Mouse (Mus musculus): ENCODE data around the gene Gm11487. TPM values are rescaled to one million over a fixed set of nuclear protein-coding genes. Genes with fewer than 3 reads are reported as not detected.
"Not testable (repeated sequence)": the region's sequence is repeated elsewhere in the genome, so short reads cannot be mapped to it uniquely, and the experiment has no call there.

Gene Gm11487
- not detected in 2 replicates for polyA plus RNA-seq (2016; fragmentation: Nextera tagmentation; extraction: Ambion mirVana)

GRCm38 (mm10) chr4:73404972-73405371 lies at the start of gene Gm11487:
TSS of gene Gm11487 (minus strand) at chr4:73405072.
- 74% methylated on average over 4 of the region's 4 CpGs for WGBS (ENCODE audit: insufficient replicate concordance)
- H3K27ac ChIP-seq; H3K9me3 ChIP-seq (replicated peaks); H3K27me3 ChIP-seq (replicated peaks); ATAC-seq; H3K9ac ChIP-seq; H3K4me2 ChIP-seq; H3K4me1 ChIP-seq; H3K36me3 ChIP-seq; H3K4me3 ChIP-seq: not testable (repeated sequence)

GRCm38 (mm10) chr4:73444715-73445114 lies 39.8 kb upstream of the Gm11487 start:
- no peaks in the 10 kb centered on the region for H3K36me3 ChIP-seq

GRCm38 (mm10) chr4:73442568-73442967 lies 37.7 kb upstream of the Gm11487 start:
- H3K27ac ChIP-seq, result no peak overlapping the region
- H3K4me1 ChIP-seq, result no peaks in the 10 kb centered on the region
- 51% methylated on average over 1 of the region's 1 CpGs for WGBS (ENCODE audit: insufficient replicate concordance)
- no peaks in the 10 kb centered on the region for H3K36me3 ChIP-seq
- no peak overlapping the region for H3K4me2 ChIP-seq
- no peak overlapping the region for H3K4me3 ChIP-seq
- H3K27me3 ChIP-seq (replicated peaks), result no peaks in the 10 kb centered on the region
- ATAC-seq, result no peak
- H3K9me3 ChIP-seq (replicated peaks), result no peaks in the 10 kb centered on the region
- no peak overlapping the region for H3K9ac ChIP-seq

More at GRCm38 (mm10) chr4:73444715-73445114, 39.8 kb upstream of the Gm11487 start:
- ATAC-seq, result no peak
- Histone ChIP-seq H3K4me3 (no peak overlapping the region), H3K9me3 (replicated peaks) (no peaks in the 10 kb centered on the region), H3K27ac (no peak overlapping the region), H3K9ac (no peak overlapping the region), H3K4me1 (no peaks in the 10 kb centered on the region), H3K27me3 (replicated peaks) (no peaks in the 10 kb centered on the region), H3K4me2 (no peak overlapping the region)
- 48% methylated on average over 7 of the region's 7 CpGs for WGBS (ENCODE audit: insufficient replicate concordance)

- H3K4me2 ChIP-seq, result no peak overlapping the region
- H3K9me3 ChIP-seq (replicated peaks), result no peaks in the 10 kb centered on the region
- H3K27me3 ChIP-seq (replicated peaks), result no peaks in the 10 kb centered on the region
- H3K27ac ChIP-seq, result no peak overlapping the region
- H3K4me1 ChIP-seq, result no peaks in the 10 kb centered on the region
- H3K36me3 ChIP-seq, result no peaks in the 10 kb centered on the region
- no peak overlapping the region for H3K9ac ChIP-seq
- no peak overlapping the region for H3K4me3 ChIP-seq
- no peak for ATAC-seq
- WGBS (ENCODE audit: insufficient replicate concordance), result 60% methylated on average over 3 of the region's 3 CpGs
These were observed 21.0 kb upstream of the Gm11487 start for GRCm38 (mm10) chr4:73425903-73426302.

GRCm38 (mm10) chr4:73423049-73423448 lies 18.2 kb upstream of the Gm11487 start:
- Histone ChIP-seq H3K4me2 (no peak overlapping the region), H3K27me3 (replicated peaks) (no peaks in the 10 kb centered on the region), H3K9ac (no peak overlapping the region), H3K9me3 (replicated peaks) (no peaks in the 10 kb centered on the region), H3K36me3 (no peaks in the 10 kb centered on the region), H3K27ac (no peak overlapping the region), H3K4me3 (no peak overlapping the region), H3K4me1 (no peaks in the 10 kb centered on the region)
- 81% methylated on average over 12 of the region's 12 CpGs for WGBS (ENCODE audit: insufficient replicate concordance)
- ATAC-seq, result no peak

- Histone ChIP-seq H3K4me1 (no peaks in the 10 kb centered on the region), H3K9me3 (replicated peaks) (no peaks in the 10 kb centered on the region), H3K4me3 (no peak overlapping the region), H3K9ac (no peak overlapping the region), H3K27ac (no peak overlapping the region), H3K4me2 (no peak overlapping the region), H3K36me3 (no peaks in the 10 kb centered on the region), H3K27me3 (replicated peaks) (no peaks in the 10 kb centered on the region)
- 56% methylated on average over 3 of the region's 3 CpGs for WGBS (ENCODE audit: insufficient replicate concordance)
- no peak for ATAC-seq
These were observed 38.3 kb downstream of the Gm11487 start for GRCm38 (mm10) chr4:73366534-73366933.

Other genes with a start within 250 kb of the Gm11487 start
- not detected in 2 replicates for gene Gm11238, start 202.8 kb upstream of the Gm11487 start, polyA plus RNA-seq (2016; fragmentation: Nextera tagmentation; extraction: Ambion mirVana)
- gene Gm11237, start 217.9 kb upstream of the Gm11487 start, polyA plus RNA-seq (2016; fragmentation: Nextera tagmentation; extraction: Ambion mirVana), result not detected in 2 replicates
- gene Gm11236, start 233.0 kb upstream of the Gm11487 start, polyA plus RNA-seq (2016; fragmentation: Nextera tagmentation; extraction: Ambion mirVana), result not detected in 2 replicates